Mouse (Mus musculus): ENCODE measurements at regions not wholly inside any gene's neighbourhood (a gene's known extent, or its start where the extent isn't known, plus 50 kb on each side); places are given as distances from the start of the nearest gene placed in this dataset.

GRCm38 (mm10) chr1:41212876-41213275, 407.5 kb downstream of the Tmem182 start:
- TF ChIP-seq CTCF (IDR thresholded peaks at IDR 0.05; ENCODE audit: low read depth, low read length) = no peak
- TF ChIP-seq POLR2A (IDR thresholded peaks at IDR 0.05; ENCODE audit: insufficient read depth, low read length) = no peak
